ENCODE assay signal across 16 mouse cellular contexts in the genomic region with DNA sequence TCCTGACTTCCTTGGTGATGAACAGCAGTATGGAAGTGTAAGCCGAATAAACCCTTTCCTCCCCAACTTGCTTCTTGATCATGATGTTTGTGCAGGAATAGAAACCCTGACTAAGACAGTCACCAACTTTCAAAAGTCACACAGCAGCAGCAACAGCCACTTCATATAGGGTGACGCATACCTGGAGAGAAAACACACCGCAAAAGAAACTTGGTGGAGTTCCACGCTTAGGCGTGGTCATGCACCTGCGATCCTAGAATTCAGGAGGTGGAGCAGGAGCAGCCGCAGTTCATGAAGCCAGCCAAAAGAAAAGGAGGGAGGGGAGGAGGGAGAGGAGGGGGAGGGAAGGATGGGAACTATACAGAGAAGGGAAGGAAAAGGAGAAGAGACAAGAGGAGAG.
"Had no signal": no experiment of that assay in that cellular context is flagged by ENCODE, and none has a peak within 500 bp of the region (broad histone marks: within the 10 kb centered on the region; RNA-seq: fewer than 3 reads in every experiment).

No protein-coding gene starts in this region.

- H3K4me3 ChIP-seq: neural tube, embryonic 13.5 days; neural tube, embryonic 15.5 days; stomach, embryonic 15.5 days had no signal

- H3K9me3 ChIP-seq: neural tube, embryonic 13.5 days; neural tube, embryonic 15.5 days; stomach, embryonic 15.5 days had no signal

- H3K27me3 ChIP-seq: neural tube, embryonic 13.5 days; neural tube, embryonic 15.5 days; stomach, embryonic 15.5 days had no signal

- H3K4me2 ChIP-seq: neural tube, embryonic 13.5 days; neural tube, embryonic 15.5 days; stomach, embryonic 15.5 days had no signal

- DNase-seq: retina, postnatal 1 day; right cerebral cortex, adult 18-20 months; right cerebral cortex, postnatal 14 days; right cerebral cortex, postnatal 25 days; right cerebral cortex, postnatal 4 days; spleen, adult 18-20 months; thymus, adult 18-20 months; thymus, adult 2 months; thymus, postnatal 14 days; thymus, postnatal 25 days; thymus, postnatal 36 days; thymus, postnatal 4 days had no signal

- H3K27ac ChIP-seq: neural tube, embryonic 13.5 days; neural tube, embryonic 15.5 days; stomach, embryonic 15.5 days; stomach, postnatal 0 days had no signal

- H3K4me1 ChIP-seq: stomach, embryonic 15.5 days had no signal

- H3K36me3 ChIP-seq: neural tube, embryonic 13.5 days; neural tube, embryonic 15.5 days; stomach, embryonic 15.5 days had no signal

- H3K9ac ChIP-seq: neural tube, embryonic 13.5 days; neural tube, embryonic 15.5 days; stomach, embryonic 15.5 days had no signal
